Mouse (Mus musculus): ENCODE results near the gene Srrm4.

Gene Srrm4

DNA sequence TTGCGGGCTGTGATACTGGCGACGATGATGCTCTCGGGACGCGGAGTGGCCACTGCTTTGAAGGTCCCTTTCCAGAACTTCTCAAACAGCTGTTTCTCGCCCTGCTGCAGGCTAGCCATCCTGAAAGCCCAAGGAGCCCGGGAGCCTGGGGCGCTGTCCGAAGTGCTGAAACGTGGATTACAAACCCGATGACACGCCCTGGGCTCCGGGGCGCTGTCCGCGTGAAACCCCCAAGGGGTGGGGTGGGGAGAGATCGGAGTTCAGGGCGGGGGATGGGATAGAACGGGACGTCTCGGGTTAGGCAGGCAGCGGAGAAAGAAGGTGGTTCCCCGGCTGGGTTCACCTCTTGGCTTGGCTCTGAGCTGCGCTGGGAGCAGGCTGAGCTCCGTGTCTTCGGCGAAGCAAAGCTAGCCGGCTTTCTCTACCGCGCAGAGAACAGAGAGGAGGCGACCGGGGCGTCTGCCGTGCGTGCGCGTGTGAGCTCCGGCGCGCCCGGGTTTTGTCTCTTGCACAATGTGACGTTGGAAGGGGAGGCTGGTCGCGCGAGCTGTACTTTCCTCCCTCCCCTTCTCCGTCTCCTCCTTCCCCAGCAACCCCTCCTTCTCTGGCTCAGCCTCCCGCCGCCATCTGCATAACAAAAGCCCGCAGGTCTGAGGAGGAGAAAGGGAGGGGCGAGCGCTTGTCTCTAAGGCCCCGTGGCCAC is at the start of gene Srrm4:
Gene Srrm4 (minus strand): TSS at position 472 of the 703 bp plus-strand sequence.
- peak; percentile 92 to 94 for DNase-seq

DNA sequence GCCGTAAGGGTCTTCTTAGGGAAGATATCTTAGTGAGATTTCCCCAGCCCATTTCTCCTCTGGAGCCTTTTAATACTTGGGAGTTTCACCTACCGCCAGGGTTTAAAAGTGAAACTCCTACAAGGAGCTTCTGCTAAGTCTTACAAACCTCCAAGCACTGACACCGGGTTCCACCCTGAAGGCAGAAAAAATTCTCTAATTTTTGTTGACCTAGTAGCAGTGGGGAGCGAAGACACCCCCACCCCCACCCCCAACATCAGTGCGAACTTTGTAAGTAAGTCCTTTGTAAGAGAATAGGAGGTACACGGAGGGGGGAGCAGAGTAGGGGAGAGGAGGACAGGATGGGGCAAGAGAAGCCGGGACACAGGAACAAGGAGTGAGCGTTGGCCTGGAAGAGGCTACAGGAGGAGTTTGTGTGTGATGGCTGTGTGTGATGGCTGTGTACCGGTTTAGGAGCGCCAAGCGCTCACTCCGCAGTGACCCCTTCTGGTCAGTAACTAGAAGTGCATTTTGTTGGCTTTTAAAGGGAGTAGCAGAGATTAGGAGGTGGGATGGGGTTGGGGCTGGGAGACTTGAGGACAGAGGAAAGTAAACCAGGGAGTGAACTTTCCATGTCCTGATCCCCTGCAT is 1.3 kb upstream of the Srrm4 start:
- DNase-seq, result peak; percentile 80 to 85

DNA sequence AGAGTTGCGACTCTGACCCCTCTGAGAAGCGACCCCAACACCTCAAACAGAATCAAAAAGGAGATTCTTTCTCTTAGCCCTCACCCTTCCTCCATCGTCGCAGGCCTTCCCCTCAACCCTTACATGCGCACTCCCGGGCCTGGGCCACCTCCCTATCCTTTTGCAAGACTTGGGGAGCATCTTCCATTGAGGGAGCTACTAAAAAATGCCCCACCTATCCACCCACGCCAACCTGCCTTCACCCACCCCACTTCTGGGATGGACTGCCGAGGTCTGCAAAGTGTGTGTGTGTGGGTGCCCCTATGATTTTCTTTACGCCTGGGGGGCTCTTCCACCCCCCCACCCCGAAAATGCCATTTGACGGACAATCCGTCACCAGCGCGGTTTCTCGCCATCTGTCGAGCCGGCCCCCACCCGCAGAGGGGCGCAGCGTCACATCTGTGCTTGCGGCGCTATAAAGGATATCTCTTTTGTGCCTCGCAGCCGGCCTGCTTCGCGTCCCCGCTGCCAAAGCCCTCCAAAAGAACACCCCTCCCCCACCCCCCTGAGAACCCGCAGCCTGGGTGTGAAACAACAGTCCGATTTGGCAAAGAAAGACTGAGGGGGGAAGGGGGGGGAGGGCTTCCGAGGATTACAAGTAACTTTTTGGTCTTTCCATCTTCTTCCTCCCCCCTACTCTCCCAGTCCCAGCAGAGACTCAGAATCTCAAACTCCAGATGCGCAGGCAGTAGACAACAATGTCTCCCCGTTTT is 608 bp upstream of the Srrm4 start:
- DNase-seq, result peak; percentile 77

DNA sequence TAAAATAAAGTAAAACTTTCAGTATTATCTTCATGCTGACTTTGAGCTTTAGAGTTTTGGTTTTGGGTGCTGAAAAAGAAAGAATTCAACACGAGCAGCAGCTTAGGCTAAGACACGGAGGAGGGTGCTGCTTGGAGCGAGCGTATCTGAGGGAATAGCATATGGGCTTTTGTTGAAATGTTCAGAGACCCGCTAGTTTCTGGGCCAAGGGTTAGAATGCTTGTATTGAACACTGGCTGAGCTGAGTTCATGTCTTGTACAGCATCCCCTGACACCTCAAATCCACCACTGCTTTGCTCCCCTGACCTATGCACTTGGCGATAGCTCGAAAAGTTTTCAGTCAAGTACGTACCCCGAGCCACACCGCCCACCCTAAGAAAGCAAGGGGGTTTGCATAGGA is 919 bp downstream of the Srrm4 start:
- DNase-seq, result peak in 1 of 2 experiments; percentile 39

DNA sequence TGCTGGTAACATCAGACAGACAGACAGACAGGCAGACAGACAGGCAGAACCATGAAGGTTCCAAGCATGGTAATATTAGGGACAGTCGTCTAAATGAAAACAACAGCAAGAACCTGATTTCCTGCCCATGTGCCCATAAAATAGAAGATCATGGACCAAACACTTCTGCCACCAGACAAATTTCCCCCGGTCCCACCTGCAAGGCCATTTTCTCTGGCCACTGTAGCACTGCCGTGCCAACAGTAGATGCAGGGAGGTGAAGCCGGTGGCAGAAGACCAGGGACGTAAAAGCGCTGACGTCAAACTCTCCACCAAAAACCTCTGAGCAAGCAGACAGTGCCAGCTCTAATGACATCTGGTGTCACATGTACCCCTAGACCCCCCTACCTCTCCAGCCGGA is 2.0 kb downstream of the Srrm4 start:
- DNase-seq, result peak; percentile 66 to 67

DNA sequence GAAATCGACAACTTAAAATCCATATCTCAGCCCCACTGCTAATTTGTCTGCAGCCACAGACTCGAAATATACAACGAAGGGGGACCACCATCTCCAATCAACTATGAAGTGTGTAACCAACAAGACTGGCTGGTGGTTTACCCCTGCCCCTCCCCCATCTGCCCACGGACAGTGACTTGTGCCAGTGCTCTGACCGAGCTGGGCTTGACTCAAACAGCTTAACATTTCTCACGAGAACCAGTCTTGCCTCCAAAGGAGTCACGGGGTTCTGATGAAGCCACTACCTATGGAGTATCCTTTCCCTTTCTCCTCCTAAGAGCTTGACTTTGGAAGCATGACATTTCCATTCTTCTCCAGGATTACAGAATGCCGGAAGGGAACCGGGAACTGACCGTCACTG is 2.8 kb downstream of the Srrm4 start:
- DNase-seq, result peak; percentile 79 to 83

DNA sequence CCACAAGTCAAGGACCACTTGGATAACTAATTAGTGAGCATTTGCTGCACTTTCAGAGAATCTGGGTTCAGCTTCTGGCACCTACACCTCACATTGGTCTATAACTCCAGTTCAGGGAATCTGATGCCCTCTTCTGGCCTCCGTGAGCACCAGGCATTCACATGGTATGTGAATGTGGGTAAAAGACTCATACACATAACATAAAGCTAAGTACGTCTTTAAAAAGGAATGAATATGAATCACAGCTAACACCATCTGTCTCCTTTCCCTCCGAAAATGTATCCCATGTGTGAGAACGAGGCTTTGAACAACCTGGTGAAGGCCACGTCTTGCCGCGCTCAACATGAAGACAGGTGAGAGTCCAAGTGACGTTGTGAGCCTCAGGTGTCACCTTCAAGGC is 12.1 kb downstream of the Srrm4 start:
- DNase-seq, result no peak

DNA sequence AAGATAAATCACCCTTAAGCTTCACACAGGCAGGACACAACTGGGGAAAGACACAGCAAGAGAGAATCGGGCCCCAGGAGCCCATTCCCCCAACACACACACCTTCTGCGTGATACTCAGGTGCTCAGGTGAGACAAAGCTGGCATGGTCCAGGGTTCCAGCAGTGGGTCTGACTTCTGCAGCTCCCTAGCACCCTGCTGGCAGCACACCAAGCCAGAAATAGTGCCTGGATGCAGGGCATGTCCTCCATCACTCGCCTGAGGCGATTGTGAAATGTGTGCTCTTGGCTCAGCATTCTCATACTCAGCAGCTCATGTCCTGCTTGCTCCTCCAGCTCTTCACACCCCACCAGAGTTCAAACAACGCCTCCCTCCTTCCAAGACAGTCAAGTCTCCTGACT is 14.5 kb downstream of the Srrm4 start:
- peak; percentile 64 to 68 for DNase-seq

DNA sequence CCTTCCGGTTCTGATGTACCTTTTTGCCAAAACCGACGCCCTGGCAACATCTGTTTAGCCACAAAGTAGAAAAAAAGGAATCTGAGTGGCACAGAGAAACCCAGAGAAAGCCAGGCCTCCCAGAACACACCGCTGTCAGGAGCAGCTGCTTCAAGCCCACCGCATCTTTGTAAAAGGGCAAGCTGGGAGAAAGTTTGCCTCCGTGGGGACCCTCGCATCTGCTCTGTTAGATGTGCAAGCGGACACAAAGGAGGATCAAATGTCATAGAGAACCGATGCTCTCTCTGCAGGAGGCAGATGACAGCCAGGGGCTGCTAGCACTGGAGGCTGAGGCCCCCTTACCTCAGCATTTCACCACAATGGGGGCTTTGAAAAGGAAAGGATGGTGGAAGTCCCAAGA is 18.3 kb downstream of the Srrm4 start:
- no peak for DNase-seq

DNA sequence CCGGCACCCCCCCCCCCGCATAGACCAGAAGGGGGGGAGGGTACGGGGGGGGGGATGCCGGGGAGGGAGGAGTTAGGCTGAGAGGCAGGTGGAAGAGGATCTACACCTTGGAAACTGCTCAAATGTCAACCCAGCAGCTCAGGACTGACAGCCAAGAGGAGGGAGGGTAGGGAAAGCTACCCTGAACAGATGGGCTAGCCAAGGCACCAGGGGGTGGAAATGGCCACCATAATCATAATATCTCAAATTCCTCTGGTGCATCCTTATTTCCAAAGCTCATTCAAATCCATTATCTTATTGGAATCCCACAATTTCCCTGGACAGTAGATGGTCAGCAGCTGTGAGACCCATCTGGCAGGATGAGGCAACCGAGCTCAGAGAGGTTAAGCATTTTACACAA is 19.7 kb downstream of the Srrm4 start:
- DNase-seq, result peak; percentile 69 to 79

DNA sequence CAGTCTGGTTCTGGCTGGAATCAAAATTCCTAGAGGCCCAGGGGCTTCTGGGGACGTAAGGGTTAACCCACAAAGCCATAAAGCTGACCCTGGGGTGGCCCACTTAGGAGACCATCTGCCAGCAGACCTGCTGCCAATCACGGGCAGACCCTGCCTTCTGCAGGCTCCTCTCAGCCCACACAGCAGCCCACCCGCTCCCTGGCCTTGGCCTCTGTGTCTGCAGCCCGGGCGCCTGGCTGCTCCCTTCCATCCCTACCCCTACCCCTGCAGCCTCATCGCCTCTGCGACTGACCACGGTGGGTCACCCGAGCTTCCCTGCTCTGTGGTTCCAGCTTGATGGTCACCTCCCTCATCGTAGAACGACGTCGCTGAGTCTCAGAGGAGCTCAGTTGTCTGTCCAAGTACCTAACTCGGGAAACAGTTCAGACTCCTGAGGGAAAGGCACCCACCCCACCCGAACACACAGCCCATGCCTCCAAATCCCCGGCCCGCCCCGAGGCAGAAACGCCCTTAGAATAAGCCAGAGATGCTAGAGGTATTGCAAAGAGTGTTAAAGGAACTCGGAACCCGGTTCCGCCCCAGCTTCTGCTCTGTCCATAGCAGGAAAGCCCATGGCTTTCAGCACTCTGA is 20.3 kb downstream of the Srrm4 start:
- DNase-seq, result peak; percentile 81 to 86

DNA sequence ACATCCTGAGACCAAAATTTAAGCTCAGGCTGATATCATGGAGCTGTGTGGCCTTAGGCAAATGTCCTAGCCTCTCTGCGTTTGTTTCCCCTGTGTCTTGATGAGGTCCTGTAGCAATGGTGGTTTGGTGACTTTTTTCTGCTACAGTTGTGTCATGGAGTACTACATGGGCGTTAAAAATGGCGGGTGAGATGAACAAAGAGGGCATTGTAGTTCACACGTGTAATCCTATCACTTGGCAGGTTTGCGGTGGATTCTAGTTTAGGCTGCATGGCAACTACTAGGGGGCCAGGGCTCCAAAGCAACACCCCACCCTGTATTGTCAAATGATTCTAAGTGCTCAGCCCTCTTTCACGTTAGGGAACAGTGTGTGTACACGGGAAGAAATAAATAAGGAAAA is 21.1 kb downstream of the Srrm4 start:
- DNase-seq, result no peak

DNA sequence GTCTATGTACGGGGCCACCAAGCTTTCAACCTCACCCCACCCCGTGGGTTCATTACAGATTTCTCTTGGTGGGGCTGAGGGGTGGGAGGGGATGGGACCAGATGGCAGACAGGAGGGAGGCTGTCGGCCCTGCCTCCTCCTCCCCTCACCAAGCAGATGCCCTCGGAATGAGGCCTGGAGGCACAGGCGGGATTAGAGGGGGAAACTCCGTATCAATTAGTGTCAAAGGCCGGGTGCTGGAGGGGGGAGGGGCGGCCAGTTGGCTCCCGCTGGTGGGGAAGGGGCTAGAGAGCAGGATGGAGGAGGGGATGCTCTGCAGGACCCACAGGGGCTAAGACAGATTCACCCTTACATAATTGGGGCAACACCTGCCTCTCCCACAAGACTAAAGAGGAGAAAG is 22.0 kb downstream of the Srrm4 start:
- DNase-seq, result peak; percentile 74 to 80

DNA sequence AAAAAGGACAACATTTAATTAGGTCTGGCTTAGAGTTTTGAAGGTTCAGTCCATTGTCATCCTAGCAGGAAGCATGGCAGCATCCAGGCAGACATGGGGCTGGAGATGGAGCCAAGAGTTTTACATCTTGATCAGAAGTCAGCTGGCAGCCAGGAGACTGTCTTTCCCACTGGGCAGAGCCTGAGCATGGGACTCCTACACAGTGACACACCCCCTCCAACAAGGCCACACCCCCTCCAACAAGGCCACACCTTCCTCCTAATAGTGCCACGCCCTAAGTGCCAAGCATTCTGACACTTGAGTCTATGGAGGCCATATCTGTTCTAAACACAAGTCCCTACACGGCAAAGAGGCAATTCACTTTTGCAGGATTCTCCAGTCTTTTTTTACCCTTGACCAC is 23.6 kb downstream of the Srrm4 start:
- peak; percentile 48 to 50 for DNase-seq

DNA sequence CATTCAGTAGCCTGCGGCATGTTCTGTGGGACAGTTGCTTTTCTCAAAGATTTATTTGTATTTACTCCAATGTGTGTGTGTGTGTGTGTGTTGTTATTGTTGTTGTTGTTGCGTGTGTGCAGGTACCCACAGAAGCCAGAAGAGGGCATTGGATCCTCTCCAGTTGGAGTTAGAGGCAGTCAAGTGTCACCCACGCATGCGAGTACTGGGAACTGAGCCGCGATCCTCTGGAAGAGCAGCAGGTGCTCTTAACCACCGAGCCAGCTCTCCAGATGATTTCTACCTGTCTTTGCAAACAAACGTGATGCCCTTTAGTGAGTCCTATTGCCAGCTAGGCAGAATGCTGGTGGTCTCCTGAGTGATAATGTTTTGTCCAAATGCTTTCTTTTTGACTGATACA is 24.3 kb downstream of the Srrm4 start:
- peak in 1 of 2 experiments; percentile 41 for DNase-seq

DNA sequence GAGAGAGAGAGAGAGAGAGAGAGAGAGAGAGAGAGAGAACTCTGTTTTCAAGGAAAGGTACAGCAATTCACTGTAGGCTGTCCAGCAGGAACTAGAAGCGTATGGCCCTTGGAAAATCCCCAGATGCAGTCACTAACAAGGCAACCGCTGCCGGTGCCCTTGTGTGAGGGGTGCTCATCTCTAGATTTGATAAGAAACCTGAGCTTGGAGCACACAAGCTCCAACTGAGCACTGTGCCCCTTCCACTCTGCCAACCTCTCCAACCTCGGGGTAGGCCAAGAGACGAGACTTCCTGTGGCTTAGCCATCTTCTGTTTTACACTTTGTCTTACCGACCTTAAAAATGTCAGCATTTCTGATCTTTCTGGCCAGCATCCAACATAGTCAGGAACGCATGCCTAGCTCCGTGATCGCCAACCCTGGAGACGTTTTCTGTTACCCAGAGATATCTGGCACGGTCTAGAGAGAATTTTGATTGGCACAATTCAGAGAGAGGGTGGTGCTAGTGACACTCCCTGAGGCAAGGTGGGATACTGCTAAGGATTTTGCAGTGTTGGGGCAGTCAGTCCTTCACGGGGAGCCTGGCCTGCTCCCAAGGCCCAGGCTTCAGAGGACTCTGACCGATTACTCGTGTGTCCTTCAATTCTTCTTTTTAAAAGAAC is 25.1 kb downstream of the Srrm4 start:
- peak; percentile 46 to 59 for DNase-seq

DNA sequence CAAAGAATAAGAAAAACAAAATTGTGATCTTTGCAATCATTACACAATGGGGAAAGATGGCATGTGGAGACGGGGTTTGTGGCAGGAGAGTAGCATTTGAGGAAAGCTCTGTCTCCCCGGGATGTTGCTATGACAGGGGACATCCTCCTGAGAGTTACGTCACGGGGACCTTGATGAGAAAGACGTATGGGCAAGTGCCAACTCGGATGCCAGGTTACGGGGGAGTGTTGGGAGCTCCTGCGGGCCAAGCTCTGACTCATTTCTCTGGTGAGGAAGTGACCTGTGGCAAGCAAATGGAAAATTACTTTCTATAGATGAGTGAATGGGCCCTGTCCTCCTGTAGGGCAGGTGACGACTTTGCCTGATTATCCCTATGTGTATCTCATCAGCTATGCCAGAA is 26.0 kb downstream of the Srrm4 start:
- peak; percentile 79 for DNase-seq

DNA sequence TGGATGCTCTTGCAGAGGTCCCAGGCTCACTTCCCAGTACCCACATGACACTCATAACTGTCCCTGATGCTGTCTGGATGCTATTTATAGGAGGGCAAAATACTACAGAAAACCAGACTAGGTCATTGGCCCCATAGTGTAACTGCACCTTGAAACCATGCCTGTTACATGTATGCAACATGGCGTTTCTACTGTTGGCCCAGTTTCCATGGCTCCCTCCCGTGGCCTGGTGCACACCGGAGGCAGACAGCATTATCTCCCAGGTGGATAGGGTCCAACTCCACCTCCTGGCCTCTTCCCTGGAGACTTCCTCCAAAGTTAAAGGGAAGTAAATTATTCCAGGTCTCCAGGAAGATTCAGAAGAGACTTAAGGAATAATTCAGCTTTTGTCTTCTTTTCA is 27.2 kb downstream of the Srrm4 start:
- DNase-seq, result peak; percentile 54 to 55

DNA sequence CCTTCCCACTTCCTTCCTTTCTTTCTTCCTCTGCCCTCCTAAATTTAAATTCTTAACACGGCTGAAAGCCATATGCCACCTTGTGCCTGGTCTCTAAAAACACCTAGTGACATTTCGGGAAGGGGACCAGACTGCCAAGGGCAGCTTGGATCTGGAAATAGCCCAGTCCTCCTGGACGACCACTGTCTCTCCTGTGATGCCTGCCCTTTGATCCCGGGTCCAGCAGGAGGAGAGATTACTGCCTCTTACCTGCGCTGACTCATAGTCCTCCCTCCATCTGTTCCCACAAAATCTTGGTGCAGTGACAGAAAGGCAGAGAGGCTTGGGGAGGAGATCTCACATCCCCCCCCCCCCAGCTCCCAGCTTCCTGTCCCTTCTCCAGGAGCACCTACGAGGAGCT is 27.9 kb downstream of the Srrm4 start:
- DNase-seq, result peak; percentile 68 to 80

DNA sequence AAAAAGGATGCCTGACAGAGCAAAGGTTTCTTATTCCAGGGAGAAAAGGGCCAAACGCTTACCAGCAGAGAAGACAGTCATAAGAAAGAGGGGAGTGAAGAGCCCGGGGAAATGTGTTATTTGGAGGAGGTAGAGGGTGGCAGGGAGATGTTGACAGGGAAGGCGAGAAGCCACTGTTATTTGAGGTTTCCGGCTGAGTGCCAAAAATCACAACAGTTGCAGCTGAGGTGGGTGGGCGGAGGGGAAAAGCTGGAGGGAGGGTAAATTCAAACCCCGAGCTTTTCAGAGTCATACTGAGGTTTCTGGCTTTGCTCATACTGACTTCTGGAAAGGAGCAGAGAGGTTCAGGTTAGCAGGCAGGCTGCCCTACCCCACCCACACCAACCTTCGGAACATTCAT is 32.5 kb downstream of the Srrm4 start:
- DNase-seq, result no peak

DNA sequence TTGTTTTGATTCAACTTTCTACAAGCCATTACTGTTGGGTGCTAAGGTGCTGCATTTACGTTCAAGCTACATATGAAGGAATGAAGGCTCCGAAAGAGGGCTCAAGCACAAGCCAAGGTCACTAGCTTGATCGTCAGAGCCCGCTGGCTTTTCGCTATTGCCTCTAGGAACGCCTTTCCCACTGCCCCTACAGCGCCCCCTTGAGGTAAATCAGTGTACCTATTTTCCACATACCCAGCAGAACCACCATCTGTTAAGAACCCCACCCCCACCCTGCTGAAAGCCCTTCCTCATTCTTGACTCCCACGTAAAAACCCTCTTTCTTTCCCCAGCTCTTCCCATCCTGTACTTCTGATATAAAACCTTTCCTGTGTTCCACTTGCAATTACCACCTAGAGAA is 35.0 kb downstream of the Srrm4 start:
- DNase-seq, result peak in 1 of 2 experiments; percentile 69

DNA sequence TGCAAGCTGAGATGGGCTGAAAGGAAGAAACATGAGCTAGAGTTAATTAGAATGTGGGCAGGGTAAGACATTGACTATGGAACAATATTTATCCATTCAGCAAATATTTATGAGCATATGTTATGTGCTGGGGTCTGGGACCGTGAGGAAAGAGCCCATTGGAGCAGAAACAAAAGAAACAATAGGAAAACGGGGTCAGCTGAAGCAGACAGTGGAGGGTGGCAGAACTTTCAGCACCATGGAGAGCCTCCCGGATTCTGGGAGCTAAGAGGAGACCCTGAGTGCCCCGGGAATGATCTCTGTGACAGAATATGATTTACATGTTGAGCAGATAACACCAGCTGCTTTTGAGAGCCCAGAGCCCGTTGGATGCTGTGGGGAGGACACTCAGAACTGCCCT is 37.7 kb downstream of the Srrm4 start:
- no peak for DNase-seq

DNA sequence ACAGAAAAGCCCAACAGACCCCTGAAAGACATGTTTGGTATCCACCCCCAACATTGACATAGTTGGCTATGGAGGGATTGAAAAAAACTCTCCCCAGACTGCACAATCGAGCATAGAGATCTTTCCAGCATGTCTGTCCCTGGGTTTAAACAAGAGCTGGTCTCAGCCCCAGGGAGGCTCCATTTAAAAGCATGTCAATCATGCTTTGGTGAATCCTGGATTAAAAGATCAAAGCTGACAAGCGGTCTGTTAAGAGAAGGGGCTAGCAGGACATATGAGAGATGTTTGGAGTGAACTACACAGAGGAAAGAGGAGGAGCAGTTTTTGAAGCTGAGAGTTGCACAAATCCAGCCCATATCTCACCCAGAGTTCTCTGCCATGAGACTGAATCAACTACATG is 38.5 kb downstream of the Srrm4 start:
- no peak for DNase-seq

Data from cerebellum, postnatal 14 days (tissue).